Mouse (Mus musculus) midbrain, embryonic 11.5 days (tissue): ENCODE results near the gene Ankzf1. TPM values are rescaled to one million over a fixed set of nuclear protein-coding genes. Genes with fewer than 3 reads are reported as not detected.

Experiments
- ATAC-seq: fragments of 200-750 bp; cut with Nextera tagmentation; 2 replicates; pipeline ENCODE4 v1.8.0; 2017; ENCODE audit warnings: moderate TSS enrichment, moderate library complexity; ENCODE audit not compliant: low FRiP score
- DNase-seq: peaks from one replicate; pipeline ENCODE4 v3.0.0; 2015; ENCODE audit warnings: low spot score; ENCODE audit errors: missing footprints
- H3K27ac ChIP-seq: fragments of 300-500 bp; sonication (generic); 2 replicates; pipeline ENCODE4 v1.5.1; 2014; ENCODE audit warnings: low read depth, low read length
- H3K27me3 ChIP-seq: fragments of 300-500 bp; sonication (generic); 2 replicates; pipeline ENCODE4 v1.6.1; 2014; ENCODE audit warnings: mild to moderate bottlenecking, low read length, moderate library complexity, mixed read lengths; ENCODE audit not compliant: control insufficient read depth, insufficient read depth
- H3K36me3 ChIP-seq: fragments of 300-500 bp; sonication (generic); 2 replicates; pipeline ENCODE4 v1.6.1; 2014; ENCODE audit warnings: mild to moderate bottlenecking, low read length, moderate library complexity, mixed read lengths; ENCODE audit not compliant: control insufficient read depth, insufficient read depth
- H3K4me1 ChIP-seq: fragments of 300-500 bp; sonication (generic); 2 replicates; pipeline ENCODE4 v1.6.1; 2014; ENCODE audit warnings: low read length; ENCODE audit not compliant: control insufficient read depth, insufficient read depth
- H3K4me2 ChIP-seq: fragments of 300-500 bp; sonication (generic); 2 replicates; pipeline ENCODE4 v1.6.1; 2014; ENCODE audit warnings: mild to moderate bottlenecking, moderate library complexity
- H3K4me3 ChIP-seq: fragments of 300-500 bp; sonication (generic); 2 replicates; pipeline ENCODE4 v1.5.1; 2014; ENCODE audit warnings: low read depth, low read length
- H3K9ac ChIP-seq: fragments of 300-500 bp; sonication (generic); 2 replicates; pipeline ENCODE4 v1.6.1; 2014; ENCODE audit warnings: low read length
- H3K9me3 ChIP-seq: fragments of 300-500 bp; sonication (generic); 2 replicates; pipeline ENCODE4 v1.6.1; 2016; ENCODE audit warnings: low read length; ENCODE audit not compliant: control insufficient read depth
- WGBS: fragments of 180-500 bp; shearing (Covaris S2); extraction: QIAGEN DNeasy Blood & Tissue Kit; methylation state at CpG from one replicate; pipeline ENCODE4 v1.1.7; 2014; 5-methylcytosine and 5-hydroxymethylcytosine counted together
- polyA plus RNA-seq: library from polyadenylated mRNA; unstranded; fragments of >200 nt; fragmentation: Nextera tagmentation; extraction: Ambion mirVana; gene quantifications from 2 replicates; pipeline ENCODE4 v1.2.1, GENCODE M21; 2014

Ankzf1 gene
- polyA plus RNA-seq, 1 experiment from 2014 or later: 14.3 TPM

- WGBS: 6% methylated on average over 42 of the region's 42 CpGs
- DNase-seq: peak; percentile 99
Observed at GRCm38 (mm10) chr1:75210136-75211087, 18.5 kb downstream of the Ankzf1 start, which contains the start of the genes Glb1l and Stk16. Gene Glb1l, minus strand, starts transcription at chr1:75210813. Gene Stk16, plus strand, starts transcription at chr1:75210838.

GRCm38 (mm10) chr1:75211141-75211708 is 19.3 kb downstream of the Ankzf1 start:
- Histone ChIP-seq H3K4me1 (peaks cover 20% of the 10 kb centered on the region), H3K27me3 (peaks cover 2% of the 10 kb centered on the region; the same call in 1 of the 2 replicates), H3K9ac (peak overlapping the region; percentile 95), H3K36me3 (peaks cover 4% of the 10 kb centered on the region; the same call in 1 of the 2 replicates), H3K4me2 (peak overlapping the region; percentile 95), H3K4me3 (peak overlapping the region; percentile 99), H3K27ac (no peak overlapping the region), H3K9me3 (no peaks in the 10 kb centered on the region)
- WGBS: 12% methylated on average over 17 of the region's 17 CpGs
- ATAC-seq (peak; percentile 26; the same call in 1 of the 2 replicates), DNase-seq (no peak)

More at GRCm38 (mm10) chr1:75210136-75211087, 18.5 kb downstream of the Ankzf1 start, which contains the start of the genes Glb1l and Stk16:
- peaks cover 4% of the 10 kb centered on the region; the same call in 1 of the 2 replicates for H3K36me3 ChIP-seq
- no peak within 1 kb of the TSS for H3K27ac ChIP-seq
- peak within 1 kb of the TSS; percentile 95 for H3K4me2 ChIP-seq
- no peaks in the 10 kb centered on the region for H3K9me3 ChIP-seq
- peak within 1 kb of the TSS; percentile 99 for H3K4me3 ChIP-seq
- peaks cover 2% of the 10 kb centered on the region; the same call in 1 of the 2 replicates for H3K27me3 ChIP-seq
- H3K4me1 ChIP-seq: peaks cover 20% of the 10 kb centered on the region
- H3K9ac ChIP-seq: peak within 1 kb of the TSS; percentile 95
- peak; percentile 98 for ATAC-seq

GRCm38 (mm10) chr1:75212542-75212941 is 20.6 kb downstream of the Ankzf1 start:
- H3K4me1 ChIP-seq: peaks cover 20% of the 10 kb centered on the region
- no peak overlapping the region for H3K4me2 ChIP-seq
- H3K9me3 ChIP-seq: no peaks in the 10 kb centered on the region
- peaks cover 9% of the 10 kb centered on the region for H3K27me3 ChIP-seq
- no peak overlapping the region for H3K9ac ChIP-seq
- WGBS: 87% methylated on average over 4 of the region's 4 CpGs
- no peak overlapping the region for H3K4me3 ChIP-seq
- no peak overlapping the region for H3K27ac ChIP-seq
- H3K36me3 ChIP-seq: peaks cover 4% of the 10 kb centered on the region; the same call in 1 of the 2 replicates
- no peak for DNase-seq
- no peak for ATAC-seq

GRCm38 (mm10) chr1:75213096-75213495 is 21.1 kb downstream of the Ankzf1 start:
- Histone ChIP-seq H3K4me1 (peaks cover 20% of the 10 kb centered on the region), H3K4me2 (no peak overlapping the region), H3K27ac (no peak overlapping the region), H3K4me3 (no peak overlapping the region), H3K9me3 (no peaks in the 10 kb centered on the region), H3K27me3 (peaks cover 14% of the 10 kb centered on the region), H3K9ac (no peak overlapping the region), H3K36me3 (peaks cover 4% of the 10 kb centered on the region; the same call in 1 of the 2 replicates)
- DNase-seq: no peak
- WGBS: 91% methylated on average over 7 of the region's 7 CpGs
- ATAC-seq: no peak

GRCm38 (mm10) chr1:75214442-75214841 is 22.5 kb downstream of the Ankzf1 start:
- Histone ChIP-seq H3K36me3 (peaks cover 4% of the 10 kb centered on the region; the same call in 1 of the 2 replicates), H3K4me2 (no peak overlapping the region), H3K9me3 (no peaks in the 10 kb centered on the region), H3K4me1 (peaks cover 21% of the 10 kb centered on the region), H3K9ac (no peak overlapping the region), H3K4me3 (no peak overlapping the region), H3K27ac (no peak overlapping the region), H3K27me3 (peaks cover 26% of the 10 kb centered on the region)
- ATAC-seq (no peak), DNase-seq (no peak)
- 88% methylated on average over 2 of the region's 2 CpGs for WGBS

GRCm38 (mm10) chr1:75214886-75215285 is 22.9 kb downstream of the Ankzf1 start:
- H3K9ac ChIP-seq: no peak overlapping the region
- H3K27me3 ChIP-seq: peaks cover 31% of the 10 kb centered on the region
- peaks cover 23% of the 10 kb centered on the region for H3K4me1 ChIP-seq
- DNase-seq (no peak), ATAC-seq (no peak)
- H3K27ac ChIP-seq: no peak overlapping the region
- no peaks in the 10 kb centered on the region for H3K9me3 ChIP-seq
- peaks cover 4% of the 10 kb centered on the region; the same call in 1 of the 2 replicates for H3K36me3 ChIP-seq
- 77% methylated on average over 5 of the region's 5 CpGs for WGBS
- no peak overlapping the region for H3K4me2 ChIP-seq
- H3K4me3 ChIP-seq: no peak overlapping the region

- Histone ChIP-seq H3K4me2 (no peak overlapping the region), H3K4me1 (peaks cover 20% of the 10 kb centered on the region), H3K4me3 (no peak overlapping the region), H3K36me3 (peaks cover 4% of the 10 kb centered on the region; the same call in 1 of the 2 replicates), H3K9me3 (no peaks in the 10 kb centered on the region), H3K27me3 (peaks cover 40% of the 10 kb centered on the region), H3K27ac (no peak overlapping the region), H3K9ac (no peak overlapping the region)
- ATAC-seq (no peak), DNase-seq (no peak)
- WGBS: 94% methylated on average over 9 of the region's 9 CpGs
Observed at GRCm38 (mm10) chr1:75215785-75216184, 23.8 kb downstream of the Ankzf1 start.

GRCm38 (mm10) chr1:75216797-75217585 is 25.0 kb downstream of the Ankzf1 start:
- peaks cover 11% of the 10 kb centered on the region for H3K4me1 ChIP-seq
- DNase-seq (no peak), ATAC-seq (no peak)
- H3K9me3 ChIP-seq: no peaks in the 10 kb centered on the region
- no peak overlapping the region for H3K4me2 ChIP-seq
- no peak overlapping the region for H3K4me3 ChIP-seq
- H3K36me3 ChIP-seq: peaks cover 4% of the 10 kb centered on the region; the same call in 1 of the 2 replicates
- H3K27ac ChIP-seq: no peak overlapping the region
- peaks cover 47% of the 10 kb centered on the region for H3K27me3 ChIP-seq
- 82% methylated on average over 13 of the region's 13 CpGs for WGBS
- H3K9ac ChIP-seq: no peak overlapping the region
